Mouse (Mus musculus) cerebellum, adult 11 months (tissue): ENCODE measurements around the gene Snap47.

Experiments
- DNase-seq: peaks from one replicate; pipeline ENCODE4 v3.0.0; 2022

The Snap47 gene

GRCm38 (mm10) chr11:59366031-59366430 lies 85.0 kb downstream of the Snap47 start:
- no peak for DNase-seq

DNA sequence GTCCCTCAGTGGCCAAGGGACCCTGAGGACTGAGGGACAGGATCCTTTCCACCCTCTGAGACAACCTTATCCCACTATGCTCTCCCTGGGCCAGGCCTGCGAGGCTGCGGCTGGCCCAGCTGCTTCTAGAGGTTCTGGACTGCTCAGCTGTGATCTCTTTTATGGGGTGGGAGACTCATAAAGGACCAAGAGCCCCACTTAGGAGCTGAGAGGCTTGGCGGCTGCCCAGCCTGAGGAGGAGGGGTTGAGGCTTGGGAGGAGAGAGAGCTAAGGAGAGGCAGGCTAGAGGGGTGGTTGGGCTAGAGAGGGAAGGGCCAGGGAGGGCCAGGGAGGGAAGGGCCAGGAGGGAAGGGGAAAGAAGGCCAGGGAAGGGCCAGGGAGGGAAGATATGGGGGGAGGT lies 86.6 kb downstream of the Snap47 start:
- no peak for DNase-seq

DNA sequence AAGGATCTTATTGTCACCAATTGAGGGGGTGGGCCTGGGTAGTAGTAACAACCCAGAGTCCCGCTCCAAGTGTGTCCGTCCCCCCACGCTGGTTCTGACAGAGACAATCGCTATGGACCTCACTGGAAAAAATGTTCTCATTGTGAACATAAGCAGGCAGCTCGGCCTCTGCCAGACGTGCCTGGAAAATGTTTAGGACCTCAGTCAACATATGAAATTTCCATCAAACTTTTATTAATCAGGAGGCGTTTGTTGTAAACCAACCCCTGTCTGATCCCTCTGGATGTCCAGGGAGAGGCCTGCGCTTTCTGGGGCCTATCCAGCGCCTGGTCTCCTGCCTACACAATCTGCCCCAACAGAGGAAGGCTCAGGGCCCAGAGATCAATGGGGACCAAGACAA lies 87.0 kb downstream of the Snap47 start:
- no peak for DNase-seq

- DNase-seq: no peak
Measured at GRCm38 (mm10) chr11:59361291-59361690, 89.7 kb downstream of the Snap47 start.
